Mouse (Mus musculus): ENCODE measurements around the gene Polr3f.

The Polr3f gene

DNA sequence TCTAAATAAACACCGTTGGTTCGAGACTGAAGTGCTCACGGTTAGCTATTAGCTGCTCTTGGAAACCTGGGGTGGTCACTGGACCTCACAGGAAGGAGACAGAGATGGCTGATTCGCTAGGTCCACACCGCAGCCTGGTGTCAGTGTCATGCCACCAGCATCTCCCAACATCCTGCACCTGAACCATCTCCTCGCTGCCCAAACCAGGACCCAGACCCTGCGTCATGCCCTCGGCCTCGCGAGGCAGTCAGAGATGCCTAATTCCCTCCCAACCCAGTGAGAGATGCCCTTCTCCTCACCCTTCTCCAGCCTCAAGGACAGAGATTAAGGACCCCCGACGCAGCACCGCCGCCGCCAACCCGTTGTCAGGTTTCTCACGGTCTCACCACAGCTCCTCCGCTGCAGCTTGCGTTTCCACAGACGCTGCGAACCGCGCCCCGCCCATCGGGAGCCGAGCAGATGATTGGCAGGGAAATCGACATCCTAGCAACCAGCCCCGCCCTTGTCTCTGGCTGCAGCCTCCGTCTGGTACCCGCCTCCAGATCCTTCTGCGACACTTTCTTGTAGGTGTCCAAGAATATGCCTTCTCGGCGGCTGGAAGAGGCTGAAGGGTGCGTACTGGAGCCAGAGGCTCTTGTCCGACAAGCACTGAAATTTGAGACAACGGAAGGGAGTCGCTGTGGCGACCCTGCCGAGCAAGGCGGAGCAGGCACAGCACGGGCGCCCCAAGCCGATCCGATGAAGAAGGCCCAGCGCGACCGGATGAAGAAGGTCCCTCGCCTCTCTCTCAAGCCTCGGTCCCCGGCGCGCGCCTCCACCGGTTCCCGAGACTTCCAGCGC lies at the start of gene Polr3f, which contains the start of gene Dzank1:
Polr3f (plus strand) TSS at position 738 of the 840 bp plus-strand sequence.
Dzank1 (minus strand) TSS at position 434 of the 840 bp plus-strand sequence.
- DNase-seq: peak; percentile 96

DNA sequence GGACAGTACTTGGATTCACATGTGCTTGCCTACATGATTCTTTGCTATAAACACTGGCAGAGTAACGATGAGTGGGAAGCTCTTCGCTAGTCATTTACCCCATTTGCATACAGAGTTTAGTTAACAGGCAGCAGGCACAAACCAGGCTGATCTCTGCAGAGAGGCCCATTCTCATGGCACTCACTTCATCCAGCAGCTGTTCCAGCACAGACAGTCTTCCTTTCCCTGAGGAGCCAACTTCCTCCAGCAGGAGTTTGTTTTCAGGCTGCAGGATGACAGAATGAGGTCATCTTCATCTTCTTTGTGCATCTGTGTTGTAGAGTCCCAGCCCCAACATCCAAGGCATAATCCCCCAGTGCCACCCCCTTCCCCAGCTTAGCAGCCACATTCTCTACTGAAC lies 48.1 kb upstream of the Polr3f start:
- no peak for DNase-seq

- DNase-seq: no peak
Observed at GRCm38 (mm10) chr2:144484084-144484483, 43.4 kb upstream of the Polr3f start.

GRCm38 (mm10) chr2:144485439-144485838 lies 42.1 kb upstream of the Polr3f start:
- no peak for DNase-seq

DNA sequence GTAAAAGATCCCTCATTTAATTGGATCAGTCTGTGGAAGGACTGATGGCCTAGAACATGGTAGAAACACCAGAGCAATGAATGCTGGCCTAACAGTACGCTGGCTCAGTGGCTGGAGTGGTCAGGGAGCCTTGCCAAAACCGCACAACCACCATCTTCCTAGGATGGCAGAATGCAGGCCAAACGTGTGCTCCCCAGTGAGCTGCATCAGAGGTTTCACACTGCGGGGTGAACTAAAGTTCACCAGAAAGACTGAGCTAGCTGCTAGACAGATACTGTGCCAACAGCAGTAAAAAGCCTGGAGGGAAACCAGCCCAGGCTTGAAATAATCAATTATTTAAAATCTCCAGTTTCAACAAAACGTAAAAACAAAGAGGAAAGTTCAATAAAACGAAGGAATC lies 40.0 kb upstream of the Polr3f start:
- DNase-seq: no peak

DNA sequence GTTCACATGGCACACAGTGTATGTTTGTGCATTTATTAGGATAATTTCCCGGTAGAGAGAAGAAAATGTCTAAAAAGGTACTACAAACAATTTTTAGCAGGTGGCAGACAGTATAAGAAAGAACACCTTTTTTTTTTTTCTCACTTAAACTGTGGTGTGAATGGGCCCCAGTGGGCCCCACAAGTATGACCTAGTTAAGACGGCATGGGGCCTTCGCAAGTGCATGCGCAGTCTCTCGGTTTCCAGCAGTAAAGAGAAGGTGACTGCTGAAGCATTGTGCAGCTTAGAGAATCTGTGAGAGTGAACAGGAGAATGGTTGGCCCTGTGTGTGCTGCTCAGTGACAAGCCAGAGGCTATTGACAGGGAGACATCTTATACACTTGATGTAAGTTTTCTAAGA lies 38.2 kb upstream of the Polr3f start:
- no peak for DNase-seq

DNA sequence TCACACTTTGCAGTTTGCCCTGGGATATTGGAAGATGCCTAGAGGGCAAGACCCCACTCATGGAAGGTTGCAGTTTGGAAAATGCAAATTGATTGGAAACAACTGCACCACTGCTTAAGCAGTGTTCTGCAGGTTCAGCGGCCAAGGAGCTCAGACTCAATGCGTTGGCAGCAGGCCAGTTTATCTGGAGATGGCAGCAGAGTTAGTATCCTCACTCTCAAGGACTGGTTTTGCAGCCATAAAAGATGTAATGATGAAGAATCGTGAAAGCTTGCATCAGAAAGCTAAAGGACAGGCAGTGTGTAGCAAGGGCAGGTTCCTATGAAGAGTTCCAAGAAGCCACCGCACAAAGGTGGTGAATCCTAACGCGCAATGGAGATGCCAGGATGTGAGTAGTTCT lies 25.4 kb upstream of the Polr3f start:
- no peak for DNase-seq

DNA sequence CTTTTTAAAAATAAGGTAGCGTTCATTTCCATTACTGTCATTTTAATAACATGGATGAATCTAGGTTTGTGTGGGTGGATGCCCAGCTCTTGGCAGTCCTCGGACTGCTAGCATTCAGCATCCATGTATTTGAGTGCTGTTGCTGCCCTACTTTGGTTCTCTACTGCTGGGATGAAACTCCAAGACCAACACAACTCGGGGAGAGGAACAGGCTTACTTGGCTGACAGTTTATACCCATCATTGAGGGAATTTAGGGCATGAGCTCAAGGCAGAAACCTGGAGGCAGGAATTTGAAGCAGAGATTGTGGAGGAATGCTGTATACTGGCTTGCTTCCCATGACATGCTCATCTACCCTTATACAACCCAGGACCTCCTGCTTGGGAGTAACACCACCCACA lies 12.9 kb upstream of the Polr3f start:
- no peak for DNase-seq

DNA sequence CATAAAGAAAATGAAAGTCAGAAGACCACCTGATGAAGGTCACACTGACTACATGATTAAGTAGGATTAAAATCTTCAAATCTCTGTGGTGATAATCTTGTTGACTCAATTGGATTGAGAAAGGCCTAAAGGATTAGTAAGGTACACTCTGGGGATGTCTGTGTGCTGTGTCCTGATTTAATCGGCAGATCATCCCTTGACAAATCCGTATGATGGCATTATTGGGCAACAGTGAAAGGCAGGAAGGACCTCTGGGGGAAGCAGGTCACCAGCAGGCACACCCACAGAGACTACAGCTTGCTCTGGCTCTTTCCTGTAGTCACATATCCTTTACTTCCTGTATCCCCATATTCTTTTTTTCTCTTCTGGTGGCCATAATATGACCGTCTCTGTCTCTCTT lies 7.7 kb upstream of the Polr3f start:
- DNase-seq: no peak

- peak; percentile 13 for DNase-seq
Observed at GRCm38 (mm10) chr2:144525856-144526255, 1.7 kb upstream of the Polr3f start.

GRCm38 (mm10) chr2:144527821-144528174 lies 280 bp downstream of the Polr3f start:
- DNase-seq: no peak

GRCm38 (mm10) chr2:144537123-144537522 lies 9.6 kb downstream of the Polr3f start:
- DNase-seq: no peak

GRCm38 (mm10) chr2:144541246-144541645 lies 13.7 kb downstream of the Polr3f start:
- DNase-seq: no peak

GRCm38 (mm10) chr2:144543670-144544069 lies 16.2 kb downstream of the Polr3f start:
- no peak for DNase-seq

DNA sequence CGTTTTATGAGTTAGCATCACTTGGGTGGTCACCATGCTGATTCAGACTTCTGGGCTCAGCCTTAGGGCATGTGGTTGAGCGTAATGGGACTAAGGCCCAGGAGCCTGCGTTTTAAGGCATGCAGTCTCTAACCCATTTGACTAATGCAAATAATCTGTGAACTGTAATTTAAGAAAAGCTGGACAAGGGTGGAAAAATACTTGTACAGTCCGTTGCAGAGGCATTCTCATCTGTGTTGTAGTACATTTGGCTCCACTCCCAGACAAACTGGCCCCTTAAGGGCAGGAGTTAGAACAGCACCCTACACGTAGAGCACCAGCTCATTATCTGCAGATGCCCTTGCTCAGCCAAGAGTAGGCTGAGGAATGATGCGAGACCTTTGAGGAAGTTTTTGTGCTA lies 17.1 kb downstream of the Polr3f start:
- no peak for DNase-seq

- DNase-seq: no peak
Observed at GRCm38 (mm10) chr2:144545061-144545460, 17.5 kb downstream of the Polr3f start.

- DNase-seq: no peak
Observed at GRCm38 (mm10) chr2:144545481-144545880, 18.0 kb downstream of the Polr3f start.

- DNase-seq: no peak
Observed at GRCm38 (mm10) chr2:144547559-144547958, 20.0 kb downstream of the Polr3f start.

DNA sequence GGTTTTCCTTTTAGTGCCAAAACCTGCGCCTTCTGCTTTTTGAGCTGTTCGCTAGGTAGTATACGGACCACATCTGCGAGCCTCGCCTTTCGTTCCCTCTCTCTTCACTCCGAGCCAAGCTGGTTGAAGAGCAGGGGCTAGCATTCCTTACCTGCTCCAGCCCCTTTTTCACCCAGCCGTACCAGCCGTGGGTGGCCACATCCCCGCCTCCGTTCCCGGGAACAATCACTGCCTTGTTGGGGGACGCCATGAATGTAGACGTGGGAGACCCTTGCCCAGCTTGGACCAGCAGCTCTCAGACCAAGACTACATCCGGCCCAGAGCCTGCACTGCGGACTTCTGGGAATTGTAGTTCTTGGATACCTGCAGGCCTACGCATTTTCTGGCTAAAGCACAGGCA lies 23.0 kb downstream of the Polr3f start, which contains the start of gene Rbbp9:
Rbbp9 (minus strand) TSS at position 341 of the 400 bp plus-strand sequence.
- DNase-seq: peak; percentile 53

DNA sequence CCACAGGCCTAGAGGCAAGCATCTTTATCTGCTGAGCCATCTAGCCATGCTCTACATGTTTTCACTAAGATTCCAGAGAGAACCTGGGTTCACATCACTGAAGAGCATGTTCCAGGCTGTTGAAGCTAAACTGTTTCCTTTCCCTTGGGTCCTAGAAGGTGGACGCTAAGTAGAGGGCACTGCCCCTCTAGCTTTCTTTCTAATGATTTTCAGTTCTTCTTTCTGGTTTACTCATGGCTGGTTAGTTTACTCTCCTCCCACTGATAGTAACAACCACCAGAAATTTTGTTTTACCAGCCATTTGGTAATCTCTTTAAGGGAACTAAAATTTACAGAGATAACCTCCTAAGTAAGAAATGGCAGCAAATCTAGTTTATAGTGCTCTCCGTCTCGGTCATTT lies 26.4 kb downstream of the Polr3f start:
- no peak for DNase-seq

DNA sequence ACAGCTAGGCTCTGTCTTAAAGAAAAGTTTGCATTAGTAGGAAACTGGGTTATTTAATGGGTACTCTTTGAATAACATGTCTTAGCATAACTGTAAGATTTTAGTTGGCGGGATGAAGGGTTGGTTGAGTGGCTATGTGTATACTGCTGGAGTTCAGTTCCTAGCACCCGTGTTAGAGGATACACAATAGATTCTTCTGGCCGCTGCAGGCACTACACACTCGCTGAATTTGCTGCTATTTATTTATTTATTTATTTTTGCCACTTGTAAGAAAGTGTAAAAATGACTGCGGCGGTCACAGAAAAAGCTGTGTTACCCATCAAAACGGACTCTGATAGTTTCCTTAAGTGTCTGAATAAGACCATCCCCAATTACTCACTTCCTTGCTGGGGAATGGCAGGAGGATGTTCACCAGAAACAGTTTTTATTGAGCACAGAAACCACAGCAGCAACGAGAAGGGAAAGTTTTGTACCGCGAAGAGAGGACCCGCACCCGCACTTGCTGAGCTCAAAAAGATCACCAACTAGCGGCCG lies 27.8 kb downstream of the Polr3f start:
- DNase-seq: no peak

DNA sequence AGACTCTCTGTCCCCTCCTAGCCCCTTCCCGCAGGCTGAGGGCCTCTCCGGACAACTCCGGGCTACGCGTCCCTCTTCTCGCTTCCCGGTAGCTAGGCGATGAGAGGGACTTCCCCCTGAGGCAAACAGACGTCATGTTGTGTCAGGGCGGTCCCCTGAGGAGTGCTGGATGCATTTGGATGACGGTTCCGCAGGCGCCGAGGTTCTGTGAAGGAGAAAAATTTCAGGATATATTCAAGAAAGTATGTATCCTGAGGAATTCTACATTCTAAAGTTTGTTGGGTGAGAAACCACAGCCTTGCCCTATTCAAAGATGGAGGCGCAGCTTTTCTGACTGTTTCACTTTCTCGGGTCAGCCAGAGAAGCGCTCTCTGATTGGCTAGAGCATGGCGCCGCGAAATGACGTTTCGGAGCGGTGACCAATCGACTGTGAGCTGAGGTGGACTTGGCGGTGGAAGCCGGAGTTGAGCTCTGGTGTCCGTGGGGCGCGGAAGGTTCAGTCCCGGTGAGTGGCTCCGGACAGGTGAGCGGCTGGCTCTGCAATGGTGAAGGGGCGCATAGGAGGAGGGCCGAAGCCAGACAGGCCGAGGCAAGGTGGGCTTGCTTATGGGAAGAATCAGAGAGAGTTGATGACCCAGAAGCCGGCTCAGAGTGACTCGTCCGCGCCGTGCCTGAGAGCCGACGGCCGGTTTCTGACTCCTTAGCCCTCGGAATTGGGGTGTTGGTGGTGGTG lies 28.5 kb downstream of the Polr3f start, which contains the start of gene Sec23b:
Sec23b (plus strand) TSS at position 410 of the 733 bp plus-strand sequence.
- peak; percentile 93 for DNase-seq

DNA sequence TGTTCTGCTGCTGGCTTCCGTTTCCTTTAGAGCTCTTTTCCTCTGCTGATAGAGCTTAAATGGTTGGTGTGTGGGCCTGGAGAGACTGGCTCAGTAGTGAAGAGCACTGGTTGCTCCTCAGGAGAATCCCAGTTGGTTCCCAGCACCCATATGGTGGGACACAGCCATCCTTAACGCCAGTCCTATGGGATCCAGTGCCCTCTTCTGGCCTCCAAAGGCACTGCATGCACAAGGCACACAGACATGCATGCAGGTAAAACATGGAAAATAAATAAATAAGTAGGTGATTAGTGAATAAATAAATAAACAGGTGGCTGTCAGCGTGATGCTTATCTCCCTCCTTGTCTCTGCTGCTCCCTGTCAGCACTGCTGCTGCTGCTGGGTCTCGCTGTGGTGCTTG lies 61.2 kb downstream of the Polr3f start:
- DNase-seq: no peak

Measured in cerebellum, adult 11 months (tissue).